Mouse (Mus musculus): Measurements from ENCODE around the gene Olfr648.

DNA sequence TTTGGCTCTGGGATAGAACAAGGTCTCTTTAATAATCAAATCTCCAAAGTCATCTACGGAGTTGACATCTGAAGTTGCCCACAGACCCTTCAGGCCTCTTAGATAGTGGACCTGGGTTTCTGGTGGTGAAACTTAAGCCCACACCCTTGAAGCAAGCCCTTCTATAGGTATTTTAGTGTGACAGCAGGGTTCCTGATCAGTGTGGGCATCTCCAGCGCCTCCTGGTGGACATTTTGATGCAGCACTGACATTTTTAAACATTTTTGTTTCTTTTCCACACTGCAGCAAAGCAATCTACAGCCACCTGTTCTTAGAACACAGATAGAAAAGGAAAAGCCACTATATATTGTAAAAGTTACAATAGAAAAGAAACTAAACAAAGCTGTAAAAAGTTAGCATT is 48.0 kb upstream of the Olfr648 start:
- TF ChIP-seq CTCF (IDR thresholded peaks at IDR 0.05; ENCODE audit: control insufficient read depth, insufficient read depth, insufficient replicate concordance, low read depth, low read length) (peak; percentile 53; the same call in 1 of the 2 replicates), POLR2A (IDR thresholded peaks at IDR 0.05; ENCODE audit: control insufficient read depth, low read depth, low read length) (no peak)

All from testis, adult 2 months (tissue).